Mouse (Mus musculus) T-helper 2 cell (primary cell): ENCODE results near the gene Spsb4.

ENCODE experiments used
- in situ Hi-C: fragments of 300-600 bp; cut with MboI, MseI; formaldehyde crosslinking; loops from one replicate; pipeline ENCODE4 v1.15.1; 2025; ENCODE audit warnings: high pct_unique_total_duplicates

The Spsb4 gene

DNA sequence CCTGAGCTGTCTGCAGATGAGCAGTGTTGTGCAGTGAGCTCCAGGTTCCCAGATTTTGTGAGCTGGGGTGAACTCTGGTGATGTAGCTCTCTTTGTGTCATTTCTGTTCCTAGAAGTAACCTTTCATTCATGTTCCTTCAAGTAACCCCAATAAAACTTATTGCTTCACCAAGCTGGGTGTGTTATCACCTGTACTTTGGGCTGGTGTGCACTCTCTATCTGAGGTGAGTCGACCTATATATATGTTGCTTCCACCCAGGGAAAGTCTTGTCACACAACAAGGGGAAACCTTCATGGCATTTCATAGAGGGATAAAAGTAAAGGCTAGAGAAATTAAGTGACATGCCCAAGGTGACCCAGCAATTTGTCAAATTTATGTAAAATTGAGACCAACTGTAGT, 109.1 kb downstream of the Spsb4 start:
- in situ Hi-C loops = no loop called here

DNA sequence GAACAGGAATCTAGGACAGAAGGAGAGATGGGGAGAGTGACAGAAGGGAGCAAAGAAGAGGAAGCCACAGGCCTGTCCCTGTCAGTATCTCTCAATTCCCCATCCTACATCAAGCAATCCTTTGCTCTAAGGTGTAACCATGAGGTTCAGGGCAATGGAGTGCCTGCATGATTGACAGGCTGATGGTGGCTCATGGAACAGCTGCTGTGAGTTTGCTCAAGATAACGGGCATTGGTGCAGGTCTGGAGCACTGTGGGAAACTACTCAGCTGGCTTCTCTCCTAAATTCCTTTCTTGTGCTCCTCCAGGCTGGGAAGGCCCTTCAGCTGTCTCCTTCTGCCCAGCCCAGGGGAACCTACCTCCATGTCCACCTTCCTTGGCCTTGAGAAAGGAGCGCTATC, 109.9 kb downstream of the Spsb4 start:
- in situ Hi-C loops = no loop called here

DNA sequence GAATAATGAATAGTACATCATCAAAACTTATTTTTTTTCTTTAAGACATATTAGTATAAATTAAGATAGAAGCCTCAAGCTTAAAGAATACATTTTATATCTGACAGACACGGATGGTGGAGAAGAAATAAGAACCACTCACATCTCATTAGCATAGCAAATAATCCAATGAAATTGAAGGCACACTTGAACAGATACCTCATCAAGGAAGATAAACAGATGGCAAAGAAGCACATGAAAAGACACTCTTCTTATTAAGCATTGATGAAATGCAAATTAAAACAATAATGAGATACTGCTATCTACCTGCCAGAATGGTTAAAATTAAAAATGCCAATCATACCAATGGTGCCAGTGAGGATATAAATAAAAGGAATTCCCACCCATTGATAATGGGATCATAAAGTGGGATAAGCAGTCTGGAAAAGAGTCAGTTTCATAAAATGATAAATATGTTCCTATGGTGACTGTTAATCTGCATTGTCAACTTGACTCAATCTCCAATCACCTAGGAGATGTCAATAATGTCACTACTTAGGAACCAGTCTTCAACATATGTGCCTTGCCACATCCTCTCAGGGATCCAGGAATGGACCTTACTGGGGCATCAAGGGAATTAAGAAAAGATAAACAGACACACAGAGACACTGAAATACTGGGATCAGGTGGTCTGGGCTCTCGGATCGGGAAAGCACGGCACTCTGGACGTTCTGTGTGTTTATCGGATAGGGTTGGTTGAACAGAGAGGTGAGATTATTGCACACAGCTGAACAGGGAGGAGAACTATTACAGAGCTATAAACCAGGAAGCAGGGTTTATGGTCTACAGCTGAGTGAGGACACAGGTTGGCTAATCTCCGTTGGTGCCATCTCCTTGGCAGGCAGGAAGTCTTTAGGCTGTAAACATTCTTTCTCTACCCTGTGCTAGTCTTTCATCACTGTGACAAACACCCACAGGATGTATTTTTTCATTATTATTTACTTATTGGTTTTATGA, 114.0 kb downstream of the Spsb4 start:
- in situ Hi-C loops = no loop called here

DNA sequence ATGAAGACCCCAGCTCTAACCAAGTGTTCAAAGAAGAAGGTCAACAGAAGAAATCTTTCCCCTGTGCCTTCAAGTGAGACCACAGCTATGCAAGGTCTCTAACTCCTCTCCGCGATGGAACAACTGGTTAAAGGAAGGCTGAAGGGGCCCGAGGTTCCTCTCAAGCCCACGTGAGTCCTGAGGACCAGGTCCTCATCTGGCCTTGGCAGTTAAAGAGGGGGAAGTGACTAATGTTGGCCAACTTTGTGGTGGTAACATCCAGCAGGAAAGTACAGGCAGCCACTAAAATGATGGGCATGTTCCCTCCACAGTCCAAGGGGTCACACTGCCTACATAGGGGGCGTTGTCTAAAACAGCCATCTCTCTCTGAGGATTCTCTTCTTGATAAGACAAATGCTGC, 118.9 kb downstream of the Spsb4 start:
- in situ Hi-C loops = no loop called here

DNA sequence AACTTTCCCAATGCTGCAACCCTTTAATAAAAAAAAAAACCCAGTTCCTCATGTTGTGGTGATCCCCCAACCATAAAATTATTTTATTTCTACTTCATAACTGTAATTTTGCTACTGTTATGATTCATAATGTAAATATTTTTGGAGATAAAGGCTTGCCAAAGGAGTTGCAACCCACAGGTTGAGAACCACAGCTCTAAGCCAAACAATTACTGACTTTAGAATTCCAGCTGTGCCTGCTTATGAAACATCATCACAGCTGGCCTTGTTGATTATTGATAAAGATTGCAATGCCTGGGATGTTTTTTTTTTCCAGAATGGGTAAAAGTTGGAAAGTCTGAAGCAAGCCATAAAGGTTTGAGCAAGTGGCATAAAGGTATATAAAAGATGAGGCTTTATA, 119.6 kb downstream of the Spsb4 start:
- in situ Hi-C loops = no loop called here

DNA sequence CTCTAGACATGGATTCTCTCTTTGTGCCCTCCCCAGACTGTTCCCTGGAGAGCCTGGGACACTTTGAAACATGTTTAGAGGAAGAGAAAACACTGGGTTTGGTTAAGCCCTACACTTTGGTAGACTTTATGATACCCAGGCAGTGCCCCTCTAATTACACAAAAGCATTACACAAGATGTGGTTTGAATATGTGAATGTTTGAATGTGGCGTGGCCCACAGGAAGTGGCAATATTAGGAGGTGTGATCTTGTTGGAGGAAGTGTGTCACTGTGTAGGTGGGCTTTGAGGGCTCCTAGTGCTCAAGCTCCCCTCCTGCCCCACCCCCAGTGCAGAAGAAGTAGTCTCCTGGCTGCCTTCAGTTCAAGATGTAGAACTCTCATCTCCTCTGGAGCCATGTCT, 122.0 kb downstream of the Spsb4 start:
- in situ Hi-C loops = no loop called here

DNA sequence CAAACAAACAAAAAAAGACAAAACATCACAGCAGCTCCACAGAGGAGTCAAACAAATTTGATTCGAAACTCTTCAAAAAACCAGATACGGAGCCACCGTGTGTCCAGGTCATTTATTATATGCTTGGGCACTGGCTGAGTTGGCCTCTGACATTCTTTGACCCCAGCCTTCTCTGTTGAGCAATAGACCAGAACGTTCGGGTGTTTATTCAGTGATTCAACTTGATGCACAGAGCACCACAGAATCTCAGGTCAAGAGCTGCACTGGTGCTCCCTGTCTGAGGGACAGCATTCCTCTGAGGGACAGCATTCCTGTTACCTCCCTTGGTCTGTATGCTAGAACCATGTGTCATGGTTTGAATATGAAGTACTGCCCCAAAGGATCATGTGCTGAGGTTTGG, 125.1 kb downstream of the Spsb4 start:
- in situ Hi-C loops = no loop called here
